ENCODE assay signal across 8 mouse cellular contexts in genomic region chr15:98992086-98992912, GRCm38 (mm10). TPM values are rescaled to one million over a fixed set of nuclear protein-coding genes. Genes with fewer than 3 reads are reported as not detected.
DNase-seq lines count a peak whose midpoint lies in the region; ATAC-seq and TF ChIP-seq lines count a peak whose summit lies in the region.

No protein-coding gene starts in this region.

- peak overlapping the region; percentile 73 for H3K4me2 ChIP-seq in limb, embryonic 14.5 days (replicated peaks; ENCODE audit: low read depth, low read length, severe bottlenecking)
- peak overlapping the region; percentile 72 for H3K4me2 ChIP-seq in midbrain, embryonic 15.5 days
- peak overlapping the region; percentile 59 for H3K4me2 ChIP-seq in stomach, postnatal 0 days (replicated peaks; ENCODE audit: low read depth)

- peak; percentile 51; the same call in 1 of the 2 replicates for ATAC-seq in cerebellum, adult (ENCODE audit: insufficient number of reproducible peaks, low FRiP score, low TSS enrichment)
- ATAC-seq in granulocyte monocyte progenitor cell, adult 5-6 weeks (replicated peaks; ENCODE audit: poor library complexity, severe bottlenecking) = peak; percentile 85
- ATAC-seq in limb, embryonic 14.5 days (ENCODE audit: low FRiP score, low read depth) = no peak
- ATAC-seq in midbrain, embryonic 15.5 days (replicated peaks) = peak; percentile 88
- ATAC-seq in stomach, postnatal 0 days (ENCODE audit: low FRiP score, low TSS enrichment) = peak; percentile 38; the same call in 1 of the 2 replicates

- 31% methylated on average over 17 of the region's 17 CpGs for WGBS in kidney, adult 2 months
- WGBS in limb, embryonic 14.5 days = 38% methylated on average over 17 of the region's 17 CpGs
- 11% methylated on average over 17 of the region's 17 CpGs for WGBS in midbrain, embryonic 15.5 days
- WGBS in stomach, postnatal 0 days = 29% methylated on average over 17 of the region's 17 CpGs

- no peaks in the 10 kb centered on the region for H3K36me3 ChIP-seq in kidney, adult 2 months (ENCODE audit: control insufficient read depth, insufficient read depth, low read length)
- no peaks in the 10 kb centered on the region for H3K36me3 ChIP-seq in limb, embryonic 14.5 days (ENCODE audit: control insufficient read depth, insufficient read depth, low read length)
- H3K36me3 ChIP-seq in midbrain, embryonic 15.5 days (replicated peaks) = no peaks in the 10 kb centered on the region
- H3K36me3 ChIP-seq in stomach, postnatal 0 days (ENCODE audit: control insufficient read depth, insufficient read depth, low read length) = no peaks in the 10 kb centered on the region

- no peaks in the 10 kb centered on the region for H3K9me3 ChIP-seq in limb, embryonic 14.5 days (ENCODE audit: control insufficient read depth, low read length)
- H3K9me3 ChIP-seq in midbrain, embryonic 15.5 days = no peaks in the 10 kb centered on the region
- H3K9me3 ChIP-seq in stomach, postnatal 0 days (ENCODE audit: control insufficient read depth, low read length) = no peaks in the 10 kb centered on the region

- no peak overlapping the region for H3K9ac ChIP-seq in limb, embryonic 14.5 days (ENCODE audit: low read depth, low read length, severe bottlenecking)
- H3K9ac ChIP-seq in midbrain, embryonic 15.5 days = peak overlapping the region; percentile 59
- H3K9ac ChIP-seq in stomach, postnatal 0 days (ENCODE audit: low read length) = no peak overlapping the region

- no peak for TF ChIP-seq EP300 in stomach, postnatal 0 days (optimal IDR thresholded peaks at IDR 0.05)

- H3K4me3 ChIP-seq in kidney, adult 2 months (ENCODE audit: insufficient read depth, low read depth, low read length) = no peak overlapping the region
- H3K4me3 ChIP-seq in limb, embryonic 14.5 days (replicated peaks; ENCODE audit: low read length) = peak overlapping the region; percentile 39
- peak overlapping the region; percentile 37 for H3K4me3 ChIP-seq in midbrain, embryonic 15.5 days
- H3K4me3 ChIP-seq in stomach, postnatal 0 days (ENCODE audit: low read depth, low read length) = peak overlapping the region; percentile 37

- DNase-seq in cerebellum, postnatal 4 days (ENCODE audit: low spot score in 2 of 2) = no peak
- DNase-seq in cerebellum, adult 9-11 months = peak; percentile 86
- peak; percentile 61 for DNase-seq in kidney, adult 2 months
- DNase-seq in limb, embryonic 14.5 days (ENCODE audit: low spot score) = peak; percentile 69
- DNase-seq in stomach, postnatal 0 days (ENCODE audit: low spot score) = no peak

- no peaks in the 10 kb centered on the region for H3K27me3 ChIP-seq in kidney, adult 2 months (replicated peaks; ENCODE audit: control insufficient read depth, insufficient read depth, low read length)
- no peaks in the 10 kb centered on the region for H3K27me3 ChIP-seq in limb, embryonic 14.5 days (ENCODE audit: control insufficient read depth, insufficient read depth, low read length)
- H3K27me3 ChIP-seq in midbrain, embryonic 15.5 days (replicated peaks) = no peaks in the 10 kb centered on the region
- H3K27me3 ChIP-seq in stomach, postnatal 0 days (ENCODE audit: control insufficient read depth, insufficient read depth, low read length) = no peaks in the 10 kb centered on the region

- H3K27ac ChIP-seq in kidney, adult 2 months (ENCODE audit: insufficient read depth, low read depth, low read length) = peak overlapping the region; percentile 11; the same call in 1 of the 2 replicates
- 0 out of 2 replicates have a peak overlapping the region, but pooled peaks have one; percentile 8 for H3K27ac ChIP-seq in limb, embryonic 14.5 days (replicated peaks; ENCODE audit: low read depth, low read length)
- peak overlapping the region; percentile 96 for H3K27ac ChIP-seq in midbrain, embryonic 15.5 days
- peak overlapping the region; percentile 73 for H3K27ac ChIP-seq in stomach, postnatal 0 days (replicated peaks)

- no peaks in the 10 kb centered on the region for H3K4me1 ChIP-seq in kidney, adult 2 months (ENCODE audit: control insufficient read depth, insufficient read depth, low read length)
- H3K4me1 ChIP-seq in limb, embryonic 14.5 days (ENCODE audit: control insufficient read depth, insufficient read depth, low read length) = peaks cover 18% of the 10 kb centered on the region
- peaks cover 65% of the 10 kb centered on the region for H3K4me1 ChIP-seq in midbrain, embryonic 15.5 days
- 0 out of 2 replicates have a peak, but pooled peaks cover 2% of the 10 kb centered on the region for H3K4me1 ChIP-seq in stomach, postnatal 0 days (replicated peaks; ENCODE audit: control insufficient read depth, insufficient read depth)

- TF ChIP-seq CTCF in kidney, adult 2 months (conservative IDR thresholded peaks at IDR 0.05; ENCODE audit: insufficient read depth, insufficient read length, low read depth, low read length) = no peak
- TF ChIP-seq CTCF in stomach, postnatal 0 days (IDR thresholded peaks at IDR 0.05; ENCODE audit: low read depth) = no peak

- no peak for TF ChIP-seq POLR2A in kidney, adult 2 months (IDR thresholded peaks at IDR 0.05; ENCODE audit: low read depth, low read length)
- no peak for TF ChIP-seq POLR2A in limb, embryonic 14.5 days (IDR thresholded peaks at IDR 0.05; ENCODE audit: borderline replicate concordance, extremely low read depth, insufficient read depth, insufficient read length)

RNA-seq across cellular contexts. Expression of gene Tuba1c, which starts 37.4 kb away (rescaled TPM):
- 117 and 131 TPM in 2 replicates for total RNA-seq in granulocyte monocyte progenitor cell, adult 5-6 weeks (2014; fragmentation: Nextera tagmentation)
- total RNA-seq in granulocyte monocyte progenitor cell, adult 5-6 weeks (2017) = 109 and 120 TPM in 2 replicates
- 128 and 146 TPM in 2 replicates for polyA plus RNA-seq in kidney, adult 2 months (2012; rRNA removed)
- polyA plus RNA-seq in limb, embryonic 14.5 days (2012; rRNA removed) = 192 and 293 TPM in 2 replicates
- 150 and 162 TPM in 2 replicates for polyA plus RNA-seq in limb, embryonic 14.5 days (2014; fragmentation: Nextera tagmentation; extraction: Ambion mirVana)
- polyA plus RNA-seq in midbrain, embryonic 15.5 days (2015; fragmentation: Nextera tagmentation; extraction: Ambion mirVana) = 16.4 and 20.5 TPM in 2 replicates
- 145 and 159 TPM in 2 replicates for polyA plus RNA-seq in stomach, postnatal 0 days (2015; fragmentation: Nextera tagmentation; extraction: Ambion mirVana)

RNA-seq across cellular contexts. Expression of gene Tuba1a, which starts 38.8 kb away (rescaled TPM):
- 21.3 and 34.8 TPM in 2 replicates for total RNA-seq in granulocyte monocyte progenitor cell, adult 5-6 weeks (2014; fragmentation: Nextera tagmentation)
- total RNA-seq in granulocyte monocyte progenitor cell, adult 5-6 weeks (2017) = 19.6 and 24.6 TPM in 2 replicates
- 121 and 131 TPM in 2 replicates for polyA plus RNA-seq in kidney, adult 2 months (2012; rRNA removed)
- polyA plus RNA-seq in limb, embryonic 14.5 days (2012; rRNA removed) = 1,030 and 1,250 TPM in 2 replicates
- 1,263 and 1,288 TPM in 2 replicates for polyA plus RNA-seq in limb, embryonic 14.5 days (2014; fragmentation: Nextera tagmentation; extraction: Ambion mirVana)
- 17,671 and 17,732 TPM in 2 replicates for polyA plus RNA-seq in midbrain, embryonic 15.5 days (2015; fragmentation: Nextera tagmentation; extraction: Ambion mirVana)
- 537 and 602 TPM in 2 replicates for polyA plus RNA-seq in stomach, postnatal 0 days (2015; fragmentation: Nextera tagmentation; extraction: Ambion mirVana)

RNA-seq across cellular contexts. Expression of gene Gm49450, which starts 38.9 kb away (rescaled TPM):
- total RNA-seq in granulocyte monocyte progenitor cell, adult 5-6 weeks (2014; fragmentation: Nextera tagmentation) = not detected in 2 replicates
- not detected in 2 replicates for total RNA-seq in granulocyte monocyte progenitor cell, adult 5-6 weeks (2017)
- 12.0 TPM in 1 of 2 replicates, not detected in the other for polyA plus RNA-seq in kidney, adult 2 months (2012; rRNA removed)
- polyA plus RNA-seq in limb, embryonic 14.5 days (2012; rRNA removed) = 15.1 and 159 TPM in 2 replicates
- polyA plus RNA-seq in limb, embryonic 14.5 days (2014; fragmentation: Nextera tagmentation; extraction: Ambion mirVana) = not detected in 2 replicates
- not detected in 2 replicates for polyA plus RNA-seq in midbrain, embryonic 15.5 days (2015; fragmentation: Nextera tagmentation; extraction: Ambion mirVana)
- polyA plus RNA-seq in stomach, postnatal 0 days (2015; fragmentation: Nextera tagmentation; extraction: Ambion mirVana) = not detected in 2 replicates

RNA-seq across cellular contexts. Expression of gene Tuba1b, which starts 57.9 kb away (rescaled TPM):
- 2,030 and 2,397 TPM in 2 replicates for total RNA-seq in granulocyte monocyte progenitor cell, adult 5-6 weeks (2014; fragmentation: Nextera tagmentation)
- total RNA-seq in granulocyte monocyte progenitor cell, adult 5-6 weeks (2017) = 964 and 1,039 TPM in 2 replicates
- polyA plus RNA-seq in kidney, adult 2 months (2012; rRNA removed) = 488 and 540 TPM in 2 replicates
- polyA plus RNA-seq in limb, embryonic 14.5 days (2012; rRNA removed) = 2,384 and 3,894 TPM in 2 replicates
- polyA plus RNA-seq in limb, embryonic 14.5 days (2014; fragmentation: Nextera tagmentation; extraction: Ambion mirVana) = 1,587 and 1,605 TPM in 2 replicates
- polyA plus RNA-seq in midbrain, embryonic 15.5 days (2015; fragmentation: Nextera tagmentation; extraction: Ambion mirVana) = 1,136 and 1,188 TPM in 2 replicates
- 470 and 552 TPM in 2 replicates for polyA plus RNA-seq in stomach, postnatal 0 days (2015; fragmentation: Nextera tagmentation; extraction: Ambion mirVana)

Comparison
In these comparisons a context has a peak if more than half of its experiments do, and no peak if none do; other contexts are left out.
1. DNase-seq: peak in cerebellum, adult 9-11 months (single experiment), kidney, adult 2 months (single experiment) and limb, embryonic 14.5 days (single experiment); none in cerebellum, postnatal 4 days (0 of 2) and stomach, postnatal 0 days (single experiment).
2. H3K27ac ChIP-seq: peak in every context shown above with its lines; median percentile 96 in midbrain, embryonic 15.5 days; 73 in stomach, postnatal 0 days; 11 in kidney, adult 2 months; 8 in limb, embryonic 14.5 days.
3. RNA of gene Tuba1a, which starts 38.8 kb away (polyA plus RNA-seq): 17,671 to 17,732 TPM in midbrain, embryonic 15.5 days; 1,030 to 1,288 TPM in limb, embryonic 14.5 days, 537 to 602 TPM in stomach, postnatal 0 days and 121 to 131 TPM in kidney, adult 2 months; every median in the first group is over 10 times any median in the second.
4. Peak in every context shown above with its lines, with median percentiles within 50 percentile points of each other: H3K4me2 ChIP-seq.